Mouse (Mus musculus) heart, embryonic 13.5 days (tissue): Measurements from ENCODE around the gene Exosc9. TPM values are rescaled to one million over a fixed set of nuclear protein-coding genes. Genes with fewer than 3 reads are reported as not detected.
"Not testable (repeated sequence)": the region's sequence is repeated elsewhere in the genome, so short reads cannot be mapped to it uniquely, and the experiment has no call there.

ENCODE experiments used
- ATAC-seq: fragments of 200-750 bp; cut with Nextera tagmentation; 2 replicates; pipeline ENCODE4 v1.8.0; 2017; ENCODE audit warnings: moderate TSS enrichment; ENCODE audit not compliant: insufficient number of reproducible peaks, low FRiP score, low TSS enrichment; ENCODE audit errors: extremely low read depth
- H3K27ac ChIP-seq: fragments of 300-500 bp; sonication (generic); replicated peaks from 2 replicates; pipeline ENCODE4 v1.5.1; 2015; ENCODE audit warnings: moderate library complexity, mild to moderate bottlenecking, inconsistent platforms
- H3K27me3 ChIP-seq: fragments of 300-500 bp; sonication (generic); replicated peaks from 2 replicates; pipeline ENCODE4 v1.6.1; 2015; ENCODE audit warnings: mild to moderate bottlenecking, inconsistent platforms
- H3K36me3 ChIP-seq: fragments of 300-500 bp; sonication (generic); 2 replicates; pipeline ENCODE4 v1.6.1; 2015; ENCODE audit warnings: mild to moderate bottlenecking, inconsistent platforms
- H3K4me1 ChIP-seq: fragments of 300-500 bp; sonication (generic); 2 replicates; pipeline ENCODE4 v1.6.1; 2015; ENCODE audit warnings: inconsistent platforms
- H3K4me2 ChIP-seq: fragments of 300-500 bp; sonication (generic); 2 replicates; pipeline ENCODE4 v1.6.1; 2015; ENCODE audit warnings: inconsistent platforms, mild to moderate bottlenecking, moderate library complexity
- H3K4me3 ChIP-seq: fragments of 300-500 bp; sonication (generic); 2 replicates; pipeline ENCODE4 v1.5.1; 2015; ENCODE audit warnings: moderate library complexity, mild to moderate bottlenecking, inconsistent platforms
- H3K9ac ChIP-seq: fragments of 300-500 bp; sonication (generic); 2 replicates; pipeline ENCODE4 v1.6.1; 2015; ENCODE audit warnings: inconsistent platforms, mild to moderate bottlenecking, moderate library complexity
- H3K9me3 ChIP-seq: fragments of 300-500 bp; sonication (generic); 2 replicates; pipeline ENCODE4 v1.6.1; 2016; ENCODE audit warnings: inconsistent platforms
- WGBS: fragments of 180-500 bp; shearing (Covaris S2); methylation state at CpG from one replicate; pipeline ENCODE4 v1.1.7; 2015; ENCODE audit warnings: mixed read lengths; 5-methylcytosine and 5-hydroxymethylcytosine counted together
- polyA plus RNA-seq: library from polyadenylated mRNA; unstranded; fragments of >200 nt; fragmentation: Nextera tagmentation; extraction: Ambion mirVana; gene quantifications from 2 replicates; pipeline ENCODE4 v1.2.1, GENCODE M21; 2015

Gene Exosc9
- polyA plus RNA-seq, 1 experiment from 2014 or later = 51.5 TPM

DNA sequence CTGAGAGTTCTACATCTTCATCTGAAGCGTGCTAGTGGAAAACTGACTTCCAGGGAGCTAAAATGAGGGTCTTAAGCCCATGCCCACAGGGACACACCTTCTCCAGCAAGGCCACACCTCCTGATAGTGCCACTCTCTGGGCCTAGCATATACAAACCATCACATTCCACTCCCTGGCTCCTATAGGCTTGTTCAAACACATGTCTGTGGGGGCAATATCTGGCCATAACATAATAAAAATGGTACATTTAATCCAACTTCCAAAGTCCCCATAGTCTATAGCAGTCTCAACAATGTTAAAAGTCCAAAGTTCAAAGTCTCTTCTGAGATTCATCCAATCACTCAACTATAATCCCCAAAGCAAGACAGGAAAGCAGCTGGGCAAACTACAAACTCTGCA, 5.2 kb downstream of the Exosc9 start:
- WGBS = 92% methylated on average over 1 of the region's 1 CpGs
- H3K27me3 ChIP-seq = no peaks in the 10 kb centered on the region
- H3K36me3 ChIP-seq = peaks cover 87% of the 10 kb centered on the region
- ATAC-seq = no peak
- no peak overlapping the region for H3K27ac ChIP-seq
- H3K9ac ChIP-seq = no peak overlapping the region
- H3K4me3 ChIP-seq = no peak overlapping the region
- no peak overlapping the region for H3K4me2 ChIP-seq
- no peaks in the 10 kb centered on the region for H3K9me3 ChIP-seq
- peaks cover 5% of the 10 kb centered on the region for H3K4me1 ChIP-seq

DNA sequence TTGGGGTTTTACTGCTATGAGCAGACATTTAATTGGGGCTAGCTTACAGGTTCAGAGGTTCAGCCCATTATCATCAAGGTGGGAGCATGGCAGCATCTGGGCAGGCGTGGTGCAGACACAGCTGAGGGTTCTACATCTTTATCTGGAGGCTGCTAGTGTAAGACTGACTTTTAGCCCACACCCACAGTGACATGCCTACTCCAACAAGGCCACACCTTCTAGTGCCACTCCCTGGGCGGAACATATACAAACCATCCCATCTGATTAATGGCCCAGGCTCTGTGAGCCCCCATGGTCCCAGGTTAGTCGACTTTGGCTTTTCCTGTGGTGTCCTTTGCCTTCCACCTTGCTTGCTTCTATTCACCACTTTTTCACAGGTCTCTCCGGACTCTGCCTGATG, 7.2 kb downstream of the Exosc9 start:
- Histone ChIP-seq H3K4me1 (no peaks in the 10 kb centered on the region), H3K4me2 (no peak overlapping the region), H3K27ac (no peak overlapping the region), H3K9ac (no peak overlapping the region), H3K9me3 (no peaks in the 10 kb centered on the region), H3K36me3 (peaks cover 98% of the 10 kb centered on the region), H3K4me3 (no peak overlapping the region), H3K27me3 (no peaks in the 10 kb centered on the region)
- 77% methylated on average over 4 of the region's 4 CpGs for WGBS
- ATAC-seq = no peak

GRCm38 (mm10) chr3:36563666-36564065, 11.3 kb downstream of the Exosc9 start:
- no peak for ATAC-seq
- 90% methylated on average over 3 of the region's 3 CpGs for WGBS
- Histone ChIP-seq H3K9me3 (no peaks in the 10 kb centered on the region), H3K4me2 (no peak overlapping the region), H3K9ac (no peak overlapping the region), H3K27ac (no peak overlapping the region), H3K27me3 (no peaks in the 10 kb centered on the region), H3K4me1 (no peaks in the 10 kb centered on the region), H3K4me3 (no peak overlapping the region), H3K36me3 (peaks cover 97% of the 10 kb centered on the region)

DNA sequence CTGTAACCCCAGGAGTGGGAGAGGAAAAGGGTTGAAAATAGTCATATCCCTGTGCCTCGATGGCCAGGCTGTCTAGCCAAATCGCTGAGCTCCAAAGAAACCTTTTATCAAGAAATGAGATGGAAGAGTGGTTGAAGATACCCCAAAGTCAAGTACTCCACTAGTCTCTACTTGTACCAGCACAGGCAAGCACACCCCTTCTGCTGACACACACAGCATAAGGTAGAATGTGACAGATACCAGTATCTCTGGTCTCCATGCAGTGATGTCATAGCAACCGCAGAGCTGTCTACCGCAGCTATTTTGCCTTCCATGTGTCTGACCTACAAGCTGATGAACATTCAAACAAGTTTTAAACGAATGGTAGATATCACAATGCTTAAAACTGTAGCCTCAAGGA, 17.4 kb downstream of the Exosc9 start:
- 60% methylated on average over 5 of the region's 5 CpGs for WGBS
- ATAC-seq = no peak
- H3K4me3 ChIP-seq = peak overlapping the region; percentile 90
- no peaks in the 10 kb centered on the region for H3K27me3 ChIP-seq
- peaks cover 54% of the 10 kb centered on the region for H3K36me3 ChIP-seq
- peak overlapping the region; percentile 94 for H3K4me2 ChIP-seq
- peaks cover 27% of the 10 kb centered on the region for H3K4me1 ChIP-seq
- no peaks in the 10 kb centered on the region for H3K9me3 ChIP-seq
- no peak overlapping the region for H3K27ac ChIP-seq
- H3K9ac ChIP-seq = peak overlapping the region; percentile 95

- Histone ChIP-seq H3K4me1 (peaks cover 27% of the 10 kb centered on the region), H3K9ac (peak overlapping the region; percentile 95), H3K4me3 (peak overlapping the region; percentile 90), H3K9me3 (no peaks in the 10 kb centered on the region), H3K4me2 (peak overlapping the region; percentile 94), H3K36me3 (peaks cover 40% of the 10 kb centered on the region), H3K27ac (peak overlapping the region; percentile 84), H3K27me3 (no peaks in the 10 kb centered on the region)
- under 1% methylated on average over 43 of the region's 46 CpGs for WGBS
- no peak for ATAC-seq
These were observed 19.0 kb downstream of the Exosc9 start for GRCm38 (mm10) chr3:36571361-36571826.

GRCm38 (mm10) chr3:36571827-36572378, 19.5 kb downstream of the Exosc9 start, which contains the start of gene Ccna2:
Gene Ccna2 (minus strand): TSS chr3:36572150.
- peak within 1 kb of the TSS; percentile 84 for H3K27ac ChIP-seq
- H3K4me3 ChIP-seq = peak within 1 kb of the TSS; percentile 90
- 0% methylated on average over 51 of the region's 60 CpGs for WGBS
- H3K4me1 ChIP-seq = peaks cover 27% of the 10 kb centered on the region
- peak; percentile 100 for ATAC-seq
- no peaks in the 10 kb centered on the region for H3K9me3 ChIP-seq
- H3K27me3 ChIP-seq = no peaks in the 10 kb centered on the region
- peak within 1 kb of the TSS; percentile 94 for H3K4me2 ChIP-seq
- H3K9ac ChIP-seq = peak within 1 kb of the TSS; percentile 95
- H3K36me3 ChIP-seq = peaks cover 35% of the 10 kb centered on the region

- Histone ChIP-seq H3K27me3 (no peaks in the 10 kb centered on the region), H3K36me3 (peaks cover 11% of the 10 kb centered on the region), H3K4me3 (no peak overlapping the region), H3K9ac (no peak overlapping the region), H3K27ac (no peak overlapping the region), H3K9me3 (no peaks in the 10 kb centered on the region), H3K4me2 (no peak overlapping the region), H3K4me1 (no peaks in the 10 kb centered on the region)
- no peak for ATAC-seq
- 71% methylated on average over 3 of the region's 3 CpGs for WGBS
These were observed 46.4 kb downstream of the Exosc9 start for GRCm38 (mm10) chr3:36598811-36599210.

DNA sequence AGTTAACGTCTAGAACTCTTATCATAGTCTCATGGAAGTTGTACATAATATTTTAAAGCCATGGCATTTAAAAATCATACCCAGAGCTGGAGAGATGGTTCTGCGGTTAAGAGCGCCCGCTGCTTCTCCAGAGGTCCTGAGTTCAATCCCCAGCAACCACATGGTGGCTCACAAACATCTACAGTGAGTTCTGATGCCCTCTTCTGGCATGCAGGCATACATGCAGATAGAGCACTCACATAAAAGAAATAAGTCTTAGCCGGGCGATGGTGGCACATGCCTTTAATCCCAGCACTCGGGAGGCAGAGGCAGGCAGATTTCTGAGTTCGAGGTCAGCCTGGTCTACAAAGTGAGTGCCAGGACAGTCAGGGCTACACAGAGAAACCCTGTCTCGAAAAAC, 47.4 kb downstream of the Exosc9 start:
- not testable (repeated sequence) for H3K4me3 ChIP-seq, ATAC-seq
- WGBS = 79% methylated on average over 9 of the region's 9 CpGs

GRCm38 (mm10) chr3:36605894-36606783, 53.7 kb downstream of the Exosc9 start:
- Histone ChIP-seq H3K27ac (no peak overlapping the region), H3K36me3 (peaks cover 13% of the 10 kb centered on the region; the same call in 1 of the 2 replicates), H3K27me3 (no peaks in the 10 kb centered on the region), H3K9me3 (no peaks in the 10 kb centered on the region), H3K4me2 (no peak overlapping the region), H3K9ac (no peak overlapping the region), H3K4me1 (no peaks in the 10 kb centered on the region), H3K4me3 (no peak overlapping the region)
- ATAC-seq = no peak
- WGBS = 46% methylated on average over 7 of the region's 7 CpGs

More for the DNA sequence above, 47.4 kb downstream of the Exosc9 start:
- not testable (repeated sequence) for H3K4me1 ChIP-seq, H3K27me3 ChIP-seq, H3K36me3 ChIP-seq, H3K27ac ChIP-seq, H3K9me3 ChIP-seq, H3K9ac ChIP-seq, H3K4me2 ChIP-seq

GRCm38 (mm10) chr3:36612687-36613086, 60.3 kb downstream of the Exosc9 start:
- Histone ChIP-seq H3K4me1 (peaks cover 10% of the 10 kb centered on the region), H3K36me3 (no peaks in the 10 kb centered on the region), H3K9me3 (no peaks in the 10 kb centered on the region), H3K27me3 (no peaks in the 10 kb centered on the region), H3K4me3 (peak overlapping the region; percentile 74), H3K27ac (peak overlapping the region; percentile 53; the same call in 1 of the 2 replicates), H3K4me2 (peak overlapping the region; percentile 76), H3K9ac (peak overlapping the region; percentile 85)
- WGBS = 4% methylated on average over 6 of the region's 6 CpGs
- ATAC-seq = no peak

DNA sequence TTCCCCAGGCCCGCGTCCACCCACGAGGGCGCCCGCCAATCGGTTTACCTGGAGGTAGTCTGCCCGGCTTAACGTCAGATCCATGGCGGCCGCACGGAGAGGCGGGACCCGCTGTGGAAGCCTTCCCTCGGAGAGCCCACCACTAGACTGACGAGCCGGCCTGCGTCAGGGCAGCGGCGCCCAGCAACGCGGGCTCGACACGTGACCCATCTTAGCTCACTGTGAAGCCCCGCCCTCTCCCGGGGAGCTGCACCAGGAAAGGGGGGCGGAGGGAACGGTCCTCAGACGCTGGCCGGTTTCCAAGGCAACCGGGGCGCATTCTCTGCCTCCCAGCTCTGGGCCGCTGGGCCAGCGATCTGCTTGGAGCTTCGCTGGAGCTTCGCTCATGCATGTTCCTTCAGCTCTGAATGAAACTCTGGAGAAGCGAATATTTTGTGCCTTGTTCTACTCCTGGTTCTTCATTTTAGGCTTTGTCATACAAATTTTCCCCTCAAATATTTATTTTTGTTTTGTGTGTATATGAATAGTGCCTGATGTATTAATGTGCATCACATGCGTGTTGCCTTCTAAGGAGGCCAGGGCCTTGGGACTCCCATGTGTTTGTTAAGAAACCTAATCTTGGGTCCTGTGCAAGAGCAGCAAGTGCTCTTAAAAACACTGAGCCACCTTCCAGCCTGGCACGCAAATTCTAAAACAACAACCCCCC, 60.9 kb downstream of the Exosc9 start, which contains the start of gene Bbs7:
TSS of gene Bbs7 (minus strand) at position 276 of the 706 bp plus-strand sequence.
- no peaks in the 10 kb centered on the region for H3K9me3 ChIP-seq
- peaks cover 10% of the 10 kb centered on the region for H3K4me1 ChIP-seq
- no peaks in the 10 kb centered on the region for H3K36me3 ChIP-seq
- no peaks in the 10 kb centered on the region for H3K27me3 ChIP-seq
- peak; percentile 98 for ATAC-seq
- H3K27ac ChIP-seq = peak within 1 kb of the TSS; percentile 53; the same call in 1 of the 2 replicates
- peak within 1 kb of the TSS; percentile 85 for H3K9ac ChIP-seq
- H3K4me2 ChIP-seq = peak within 1 kb of the TSS; percentile 76
- peak within 1 kb of the TSS; percentile 74 for H3K4me3 ChIP-seq
- 4% methylated on average over 38 of the region's 38 CpGs for whole genome bisulfite sequencing
